ENCODE assay signal across 14 mouse cellular contexts in genomic region chr8:106991393-106991792, GRCm38 (mm10).
"Had no signal": no experiment of that assay in that cellular context is flagged by ENCODE, and none has a peak within 500 bp of the region (broad histone marks: within the 10 kb centered on the region; RNA-seq: fewer than 3 reads in every experiment).

No protein-coding gene starts in this region.

- H3K4me1 ChIP-seq: limb, embryonic 12.5 days; liver, embryonic 13.5 days; midbrain, embryonic 10.5 days had no signal

- H3K4me3 ChIP-seq: limb, embryonic 12.5 days; liver, embryonic 13.5 days; midbrain, embryonic 10.5 days; myocyte had no signal

- H3K27me3 ChIP-seq: limb, embryonic 12.5 days; liver, embryonic 13.5 days had no signal

- DNase-seq: kidney, adult 18-20 months; kidney, postnatal 10 days; kidney, postnatal 4 days; liver; liver, embryonic 13.5 days; liver, postnatal 0 days; midbrain, embryonic 14.5 days; thymus, adult 18-20 months; thymus, postnatal 14 days had no signal

- H3K4me2 ChIP-seq: limb, embryonic 12.5 days; liver, embryonic 13.5 days had no signal

- ATAC-seq: inflammation-experienced regulatory T-cells, adult 6 months; liver, postnatal 0 days had no signal

- H3K27ac ChIP-seq: limb, embryonic 12.5 days; liver, embryonic 13.5 days; midbrain, embryonic 10.5 days; stomach, postnatal 0 days had no signal

- H3K36me3 ChIP-seq: liver, embryonic 13.5 days had no signal

- H3K9ac ChIP-seq: limb, embryonic 12.5 days; liver, embryonic 13.5 days; liver, postnatal 0 days had no signal

- H3K9me3 ChIP-seq: limb, embryonic 12.5 days; liver, embryonic 13.5 days; midbrain, embryonic 10.5 days had no signal
